Mouse (Mus musculus) naive thymus-derived CD4-positive, alpha-beta T cell, adult 2 months (primary cell): ENCODE results near the gene Zc3h4.

Experiments used
- DNase-seq: peaks from one replicate; pipeline ENCODE4 v3.0.0-alpha.2; 2011; ENCODE audit warnings: low read depth

Zc3h4 gene

DNA sequence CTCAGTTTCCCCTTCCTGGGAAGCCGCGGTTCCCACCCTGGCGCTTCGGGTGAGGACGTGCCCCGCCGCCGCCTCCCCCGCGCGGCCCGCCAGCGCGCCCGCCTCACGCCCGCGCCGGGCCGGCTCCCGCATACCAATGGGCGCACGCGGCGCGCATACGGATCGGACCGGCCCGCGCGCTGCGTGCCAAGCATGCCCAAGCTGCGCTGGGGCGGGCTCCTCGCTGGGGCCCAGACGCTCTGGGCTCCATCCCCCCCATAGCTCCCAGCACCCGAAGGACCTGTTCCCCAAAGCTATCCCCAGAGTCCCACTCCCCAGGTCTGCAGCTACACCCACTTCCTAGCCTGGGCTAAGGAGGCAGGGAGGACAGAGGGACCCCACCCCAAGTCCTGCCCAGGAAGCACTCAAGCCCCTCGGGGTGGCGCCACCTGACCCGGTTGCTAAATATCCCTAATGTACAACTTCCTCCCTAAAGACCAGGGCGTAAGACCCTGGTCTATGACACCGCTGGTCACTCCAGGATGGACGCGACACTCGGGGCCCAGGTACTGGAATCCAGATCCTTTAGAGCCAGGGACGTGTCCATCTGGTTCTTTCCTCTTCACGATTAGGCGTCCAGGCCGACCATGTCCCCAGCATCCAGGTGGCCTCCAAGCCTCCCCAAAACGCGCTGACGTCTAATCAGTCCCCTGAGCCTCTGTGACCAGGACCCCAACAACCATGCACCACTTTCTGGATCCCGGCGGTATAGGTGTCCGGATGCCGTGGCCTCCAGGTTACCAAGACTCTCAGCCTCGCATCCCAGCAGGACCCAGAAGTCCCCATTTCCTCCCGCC, 75.3 kb downstream of the Zc3h4 start:
- DNase-seq, result no peak

DNA sequence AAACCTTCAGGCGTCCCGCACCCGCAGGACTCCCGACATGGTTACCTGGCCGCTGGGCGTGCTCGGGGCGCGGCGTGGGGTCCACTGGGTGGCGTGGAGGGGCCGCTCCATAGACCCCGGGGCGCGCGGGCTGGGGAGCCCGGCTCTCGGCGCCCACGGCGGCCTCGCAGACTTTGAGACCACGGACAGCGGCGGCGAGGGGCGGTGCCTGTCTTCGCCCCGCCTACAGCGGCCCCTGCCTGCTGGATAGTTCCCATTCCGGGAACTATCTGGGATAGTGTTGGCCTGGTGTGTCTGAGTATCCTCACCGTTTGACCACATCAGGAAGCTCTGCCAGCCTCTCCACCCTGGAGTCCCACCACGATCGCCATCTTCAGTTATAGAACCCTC, 75.9 kb downstream of the Zc3h4 start:
- DNase-seq, result no peak

GRCm38 (mm10) chr7:16477628-16478027, 76.9 kb downstream of the Zc3h4 start, which contains the start of gene Npas1:
Npas1 (minus strand) TSS chr7:16477728.
- no peak for DNase-seq
